Mouse (Mus musculus) limb, embryonic 12.5 days (tissue): ENCODE results near the gene Phlda1. TPM values are rescaled to one million over a fixed set of nuclear protein-coding genes. Genes with fewer than 3 reads are reported as not detected.
A peak's percentile ranks its signal among the peaks of the same experiment; 100 is the strongest.
"Not testable (repeated sequence)": the region's sequence is repeated elsewhere in the genome, so short reads cannot be mapped to it uniquely, and the experiment has no call there.

ENCODE experiments used
- ATAC-seq: fragments of 200-750 bp; cut with Nextera tagmentation; 2 replicates; pipeline ENCODE4 v1.8.0; 2017; ENCODE audit warnings: low read depth, moderate TSS enrichment; ENCODE audit not compliant: insufficient number of reproducible peaks, insufficient read depth, low FRiP score, low TSS enrichment
- H3K27ac ChIP-seq: fragments of 300-500 bp; sonication (generic); 2 replicates; pipeline ENCODE4 v1.5.1; 2016; ENCODE audit warnings: mild to moderate bottlenecking, moderate library complexity
- H3K27me3 ChIP-seq: fragments of 300-500 bp; sonication (generic); 2 replicates; pipeline ENCODE4 v1.6.1; 2016; ENCODE audit warnings: mild to moderate bottlenecking, moderate library complexity
- H3K36me3 ChIP-seq: fragments of 300-500 bp; sonication (generic); 2 replicates; pipeline ENCODE4 v1.6.1; 2016; ENCODE audit warnings: mild to moderate bottlenecking, moderate library complexity
- H3K4me1 ChIP-seq: fragments of 300-500 bp; sonication (generic); replicated peaks from 2 replicates; pipeline ENCODE4 v1.6.1; 2016
- H3K4me2 ChIP-seq: fragments of 300-500 bp; sonication (generic); 2 replicates; pipeline ENCODE4 v1.6.1; 2016; ENCODE audit warnings: mild to moderate bottlenecking, moderate library complexity
- H3K4me3 ChIP-seq: fragments of 300-500 bp; sonication (generic); replicated peaks from 2 replicates; pipeline ENCODE4 v1.5.1; 2016; ENCODE audit warnings: mild to moderate bottlenecking
- H3K9ac ChIP-seq: fragments of 300-500 bp; sonication (generic); replicated peaks from 2 replicates; pipeline ENCODE4 v1.6.1; 2016; ENCODE audit warnings: mild to moderate bottlenecking, moderate library complexity
- H3K9me3 ChIP-seq: fragments of 300-500 bp; sonication (generic); 2 replicates; pipeline ENCODE4 v1.6.1; 2016; ENCODE audit warnings: mild to moderate bottlenecking, moderate library complexity
- WGBS: fragments of 180-500 bp; shearing (Covaris S2); methylation state at CpG from one replicate; pipeline ENCODE4 v1.1.7; 2016; 5-methylcytosine and 5-hydroxymethylcytosine counted together
- polyA plus RNA-seq: library from polyadenylated mRNA; unstranded; fragments of >200 nt; fragmentation: Nextera tagmentation; extraction: Ambion mirVana; gene quantifications from 2 replicates; pipeline ENCODE4 v1.2.1, GENCODE M21; 2016

Gene Phlda1
- polyA plus RNA-seq, 1 experiment from 2014 or later = 28.2 TPM

DNA sequence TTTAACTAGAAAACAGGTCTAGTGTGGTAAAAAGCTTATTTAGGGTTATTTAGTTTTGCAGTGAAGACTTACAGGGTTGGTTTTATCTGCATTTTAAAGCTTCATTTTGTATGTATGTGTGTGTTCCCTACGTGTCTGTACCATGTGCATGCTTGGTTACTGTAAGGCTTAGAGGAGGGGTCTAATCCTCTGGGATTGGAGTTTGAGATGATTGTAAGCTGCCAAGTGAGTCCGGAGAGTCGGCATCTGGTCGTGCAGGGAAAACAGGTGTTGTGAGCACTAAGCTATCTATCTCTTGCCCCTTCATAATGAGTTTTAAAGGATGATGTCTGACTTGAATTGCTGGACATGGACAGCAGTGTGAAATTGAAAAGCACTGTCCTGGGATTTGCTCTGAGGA, 29.8 kb upstream of the Phlda1 start:
- 52% methylated on average over 4 of the region's 4 CpGs for WGBS
- Histone ChIP-seq H3K4me2 (peak overlapping the region; percentile 0; the same call in 1 of the 2 replicates), H3K27me3 (no peaks in the 10 kb centered on the region), H3K27ac (no peak overlapping the region), H3K9ac (no peak overlapping the region), H3K9me3 (no peaks in the 10 kb centered on the region), H3K36me3 (peaks cover 22% of the 10 kb centered on the region), H3K4me3 (no peak overlapping the region), H3K4me1 (peaks cover 31% of the 10 kb centered on the region)
- ATAC-seq = no peak

DNA sequence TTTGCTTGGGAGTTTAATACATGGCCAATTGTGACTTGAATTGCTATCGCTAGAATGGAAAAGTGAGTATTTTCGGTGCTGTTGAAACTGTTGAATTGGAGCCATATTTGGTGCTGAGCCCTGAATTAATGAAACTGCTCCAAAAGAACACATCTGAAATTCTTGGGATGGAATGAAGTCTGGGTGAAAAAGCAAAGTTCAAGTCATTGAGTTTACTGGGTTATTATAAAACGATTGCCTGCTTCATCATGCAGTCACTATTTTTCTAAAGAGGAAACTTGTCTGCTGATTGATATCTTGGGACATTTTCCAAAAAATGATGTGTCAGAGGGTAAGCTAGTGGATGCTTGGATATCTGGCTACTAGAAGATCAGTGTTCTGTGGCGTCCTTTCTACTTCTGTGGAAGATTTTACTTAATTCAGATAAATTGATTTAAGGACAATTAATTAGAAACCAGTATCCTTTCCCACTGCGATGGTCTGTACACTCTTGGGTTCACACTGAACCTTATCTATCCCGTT, 29.0 kb upstream of the Phlda1 start:
- no peaks in the 10 kb centered on the region for H3K27me3 ChIP-seq
- no peaks in the 10 kb centered on the region for H3K9me3 ChIP-seq
- no peak for ATAC-seq
- H3K4me1 ChIP-seq = peaks cover 29% of the 10 kb centered on the region
- no peak overlapping the region for H3K27ac ChIP-seq
- peaks cover 29% of the 10 kb centered on the region for H3K36me3 ChIP-seq
- H3K4me3 ChIP-seq = no peak overlapping the region
- no peak overlapping the region for H3K4me2 ChIP-seq
- H3K9ac ChIP-seq = no peak overlapping the region
- WGBS = 88% methylated on average over 6 of the region's 6 CpGs

DNA sequence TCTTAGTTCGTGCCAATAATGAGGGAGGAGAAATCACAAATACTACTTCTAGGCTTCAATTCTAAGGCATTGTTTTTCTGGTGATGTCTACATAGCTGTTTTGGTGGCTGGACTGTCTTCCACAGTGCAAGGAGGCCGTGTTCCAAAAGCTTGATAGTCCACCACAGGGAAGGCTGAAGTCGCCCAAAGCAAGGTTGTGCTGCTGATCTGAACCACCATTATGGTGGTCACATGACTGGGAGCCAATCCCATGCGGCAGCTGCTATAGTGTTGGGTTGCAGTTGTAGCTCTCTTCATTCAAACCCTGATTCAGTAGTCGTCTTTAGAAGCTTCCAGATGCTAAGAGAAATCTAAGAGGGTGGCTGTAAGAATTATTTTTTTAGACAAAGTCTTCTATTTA, 26.5 kb upstream of the Phlda1 start:
- Histone ChIP-seq H3K27me3 (no peaks in the 10 kb centered on the region), H3K4me1 (peaks cover 18% of the 10 kb centered on the region), H3K4me2 (no peak overlapping the region), H3K9ac (no peak overlapping the region), H3K9me3 (no peaks in the 10 kb centered on the region), H3K36me3 (peaks cover 55% of the 10 kb centered on the region), H3K27ac (no peak overlapping the region), H3K4me3 (no peak overlapping the region)
- 81% methylated on average over 5 of the region's 5 CpGs for WGBS
- no peak for ATAC-seq

DNA sequence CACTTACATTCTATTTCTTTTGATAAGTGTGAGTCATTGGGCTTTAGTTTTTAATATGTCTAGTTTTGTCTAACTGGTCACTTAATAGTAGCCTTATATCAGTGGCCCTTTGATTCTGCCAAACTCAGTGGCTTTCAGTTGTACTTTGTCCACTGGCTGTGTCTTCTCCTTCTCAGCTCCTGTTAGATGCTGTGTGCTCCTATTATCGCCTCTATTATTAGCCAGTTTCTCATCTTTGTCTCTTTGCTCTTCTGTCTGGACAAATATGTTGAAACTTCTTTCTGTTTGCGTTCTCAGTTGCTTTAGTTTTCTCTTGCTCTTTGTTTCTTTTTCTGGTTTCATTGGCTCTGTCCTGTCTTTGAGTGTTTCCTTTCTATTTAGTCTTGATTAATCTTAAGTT, 23.4 kb upstream of the Phlda1 start:
- Histone ChIP-seq H3K36me3 (peaks cover 79% of the 10 kb centered on the region), H3K4me3 (no peak overlapping the region), H3K4me2 (no peak overlapping the region), H3K27ac (no peak overlapping the region), H3K9me3 (no peaks in the 10 kb centered on the region), H3K4me1 (0 out of 2 replicates have a peak, but pooled peaks cover 6% of the 10 kb centered on the region), H3K9ac (no peak overlapping the region), H3K27me3 (no peaks in the 10 kb centered on the region)
- 94% methylated on average over 2 of the region's 2 CpGs for WGBS
- no peak for ATAC-seq

DNA sequence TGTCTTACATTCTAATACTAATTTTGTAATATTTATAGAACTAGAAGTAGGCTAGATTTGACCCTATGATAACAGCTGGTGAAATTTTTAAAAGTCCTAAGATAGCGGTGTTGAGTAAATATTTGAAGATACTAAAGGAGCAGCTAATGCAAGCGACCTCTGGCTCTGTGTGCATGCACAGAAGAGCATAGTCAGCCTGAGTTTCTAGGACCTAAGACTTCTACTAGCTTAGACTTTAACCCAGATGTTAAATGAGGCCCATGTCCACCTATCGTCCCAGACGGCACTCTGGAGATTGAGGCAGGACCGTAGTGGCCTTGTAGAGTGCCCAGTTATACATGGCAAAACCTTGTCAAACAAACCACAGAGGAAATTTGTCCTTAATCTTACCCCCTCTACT, 22.0 kb upstream of the Phlda1 start:
- no peak for ATAC-seq
- 89% methylated on average over 5 of the region's 5 CpGs for WGBS
- H3K4me2 ChIP-seq = no peak overlapping the region
- 0 out of 2 replicates have a peak, but pooled peaks cover 6% of the 10 kb centered on the region for H3K4me1 ChIP-seq
- H3K9me3 ChIP-seq = no peaks in the 10 kb centered on the region
- H3K27me3 ChIP-seq = no peaks in the 10 kb centered on the region
- H3K36me3 ChIP-seq = peaks cover 86% of the 10 kb centered on the region
- H3K27ac ChIP-seq = no peak overlapping the region
- H3K9ac ChIP-seq = no peak overlapping the region
- H3K4me3 ChIP-seq = no peak overlapping the region

DNA sequence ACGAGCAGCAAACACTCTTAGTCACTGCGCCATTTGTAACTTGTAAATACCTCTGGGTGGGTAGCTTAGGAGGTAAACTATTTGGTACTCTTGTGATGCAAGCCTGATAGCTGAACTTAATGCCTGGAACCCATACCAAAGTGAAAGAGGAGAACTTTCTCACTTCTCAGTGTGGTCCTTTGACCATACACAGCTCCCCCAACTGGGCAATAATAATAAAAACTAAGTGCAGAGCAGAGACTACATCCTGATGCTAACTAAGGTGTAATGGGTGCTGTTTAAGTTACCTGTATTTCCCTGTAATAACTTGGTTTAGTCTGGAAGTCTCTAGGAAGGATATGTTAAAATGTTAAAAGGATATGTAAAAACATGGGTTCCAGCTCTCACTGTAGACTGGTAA, 17.3 kb upstream of the Phlda1 start:
- H3K27me3 ChIP-seq = no peaks in the 10 kb centered on the region
- H3K36me3 ChIP-seq = peaks cover 86% of the 10 kb centered on the region
- ATAC-seq = no peak
- no peak overlapping the region for H3K27ac ChIP-seq
- no peaks in the 10 kb centered on the region for H3K4me1 ChIP-seq
- no peak overlapping the region for H3K4me2 ChIP-seq
- 66% methylated on average over 2 of the region's 2 CpGs for WGBS
- no peaks in the 10 kb centered on the region for H3K9me3 ChIP-seq
- no peak overlapping the region for H3K4me3 ChIP-seq
- H3K9ac ChIP-seq = no peak overlapping the region

DNA sequence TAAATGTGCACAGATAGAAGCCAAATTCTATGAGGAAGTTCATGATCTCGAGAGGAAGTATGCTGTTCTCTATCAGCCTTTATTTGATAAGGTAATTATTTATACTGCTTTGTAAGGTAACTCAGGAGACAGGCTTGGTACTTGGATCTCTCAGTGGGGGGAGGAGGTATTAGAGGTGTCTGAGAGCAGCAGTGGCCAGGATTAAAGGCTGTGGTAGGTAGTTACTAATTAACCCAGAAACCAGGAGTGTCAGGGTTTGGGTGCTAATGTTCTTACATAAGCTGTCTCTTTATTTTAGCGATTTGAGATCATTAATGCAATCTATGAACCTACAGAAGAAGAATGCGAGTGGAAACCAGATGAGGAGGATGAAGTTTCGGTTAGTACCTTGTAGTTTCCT, 16.0 kb upstream of the Phlda1 start:
- 95% methylated on average over 4 of the region's 4 CpGs for WGBS
- H3K27me3 ChIP-seq, H3K4me2 ChIP-seq, H3K9ac ChIP-seq, H3K4me1 ChIP-seq, H3K4me3 ChIP-seq, H3K9me3 ChIP-seq, ATAC-seq, H3K27ac ChIP-seq: not testable (repeated sequence)
- peaks cover 84% of the 10 kb centered on the region for H3K36me3 ChIP-seq

DNA sequence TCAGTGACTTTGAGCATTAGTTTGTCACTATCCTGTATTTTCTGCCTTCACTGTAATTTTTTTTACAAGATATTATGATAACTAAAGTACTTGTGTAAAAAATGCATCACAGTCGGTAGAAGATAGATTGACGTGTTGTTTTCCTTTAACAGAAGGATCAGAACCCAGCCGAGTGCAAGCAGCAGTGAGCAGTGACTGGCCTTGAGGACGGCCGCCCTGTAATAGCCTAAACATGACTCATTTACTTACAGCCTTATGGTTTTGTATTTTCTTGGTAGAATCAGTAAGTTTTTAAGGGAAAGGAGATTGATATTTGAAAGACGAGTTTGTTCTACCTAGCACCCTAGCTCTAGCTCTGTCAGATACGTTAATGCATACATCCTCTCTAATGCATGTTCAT, 10.2 kb upstream of the Phlda1 start:
- H3K4me2 ChIP-seq = no peak overlapping the region
- no peaks in the 10 kb centered on the region for H3K4me1 ChIP-seq
- H3K9ac ChIP-seq = no peak overlapping the region
- H3K27ac ChIP-seq = no peak overlapping the region
- H3K36me3 ChIP-seq = peaks cover 66% of the 10 kb centered on the region
- no peaks in the 10 kb centered on the region for H3K27me3 ChIP-seq
- H3K9me3 ChIP-seq = no peaks in the 10 kb centered on the region
- WGBS = 91% methylated on average over 7 of the region's 7 CpGs
- no peak for ATAC-seq
- H3K4me3 ChIP-seq = no peak overlapping the region

DNA sequence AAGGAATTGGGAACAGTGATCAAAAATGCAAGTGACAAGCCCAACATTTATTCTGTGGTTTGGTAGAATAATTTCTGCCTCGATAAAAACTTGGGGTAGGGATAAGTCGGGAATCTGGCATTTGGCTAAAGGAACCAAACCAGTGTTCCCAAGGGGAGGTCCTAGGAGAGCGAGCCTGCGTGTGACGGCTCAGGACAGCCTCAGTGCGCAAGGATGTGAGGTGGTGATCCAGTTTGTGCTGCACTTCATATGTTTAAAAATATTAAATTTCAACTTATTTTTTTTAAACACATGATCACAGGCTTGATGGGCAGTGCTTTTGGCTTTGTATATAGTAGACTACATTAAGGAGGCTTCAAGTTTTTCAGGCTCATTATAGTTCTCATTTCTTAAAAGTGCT, 6.2 kb upstream of the Phlda1 start:
- peaks cover 35% of the 10 kb centered on the region for H3K36me3 ChIP-seq
- H3K4me1 ChIP-seq = peaks cover 16% of the 10 kb centered on the region
- H3K9me3 ChIP-seq = no peaks in the 10 kb centered on the region
- H3K4me2 ChIP-seq = no peak overlapping the region
- H3K27ac ChIP-seq = no peak overlapping the region
- no peak overlapping the region for H3K9ac ChIP-seq
- H3K27me3 ChIP-seq = no peaks in the 10 kb centered on the region
- ATAC-seq = no peak
- no peak overlapping the region for H3K4me3 ChIP-seq
- WGBS = 71% methylated on average over 6 of the region's 6 CpGs

DNA sequence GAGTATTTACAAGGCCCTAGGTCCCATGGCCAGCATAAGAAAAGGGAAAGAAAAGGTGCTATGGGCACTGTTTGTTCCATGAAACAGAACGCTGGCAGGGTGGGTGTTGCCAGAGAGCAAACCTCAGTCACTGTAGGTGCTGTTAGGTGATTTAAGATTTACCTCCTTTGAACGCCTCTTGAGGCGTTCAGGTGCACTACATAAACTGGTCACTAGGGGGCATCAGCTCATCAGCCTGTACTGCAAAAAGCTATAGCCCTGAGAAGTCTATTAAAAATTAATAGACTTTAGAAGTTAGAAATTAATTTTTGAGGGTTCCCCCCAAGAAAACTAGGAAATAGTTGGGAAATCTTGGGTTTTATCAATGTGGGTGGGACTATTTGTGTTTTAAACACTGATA, 3.0 kb upstream of the Phlda1 start:
- no peak overlapping the region for H3K27ac ChIP-seq

DNA sequence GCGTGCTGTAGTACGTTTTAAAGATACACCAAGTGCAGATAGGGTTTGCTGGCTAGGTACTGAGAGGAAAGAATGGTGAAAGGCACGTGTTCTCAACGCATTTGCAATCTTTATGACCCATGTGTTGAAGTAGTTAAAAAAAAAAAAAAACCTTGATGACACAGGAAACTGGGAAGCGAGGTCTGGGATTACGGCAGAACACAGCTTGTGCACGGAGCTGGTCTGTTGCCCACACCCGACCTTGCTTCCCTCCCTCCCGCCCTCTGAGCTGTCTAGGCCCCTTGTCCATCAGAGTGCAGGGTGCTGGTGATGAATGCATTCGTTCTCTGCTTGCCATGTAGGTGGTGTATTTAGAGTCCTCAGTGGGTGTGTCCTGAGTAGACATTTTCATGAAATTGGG, 2.4 kb upstream of the Phlda1 start:
- Histone ChIP-seq H3K27me3 (no peaks in the 10 kb centered on the region), H3K9ac (no peak overlapping the region), H3K36me3 (peaks cover 1% of the 10 kb centered on the region; the same call in 1 of the 2 replicates), H3K27ac (no peak overlapping the region), H3K4me2 (no peak overlapping the region), H3K4me1 (peaks cover 30% of the 10 kb centered on the region), H3K4me3 (no peak overlapping the region), H3K9me3 (no peaks in the 10 kb centered on the region)
- WGBS = 17% methylated on average over 10 of the region's 10 CpGs
- ATAC-seq = no peak

More for the DNA sequence above, 3.0 kb upstream of the Phlda1 start:
- ATAC-seq = no peak
- Histone ChIP-seq H3K9ac (no peak overlapping the region), H3K4me2 (no peak overlapping the region), H3K4me3 (no peak overlapping the region), H3K9me3 (no peaks in the 10 kb centered on the region), H3K36me3 (peaks cover 8% of the 10 kb centered on the region), H3K4me1 (peaks cover 26% of the 10 kb centered on the region), H3K27me3 (no peaks in the 10 kb centered on the region)
- 0% methylated on average over 3 of the region's 3 CpGs for WGBS

DNA sequence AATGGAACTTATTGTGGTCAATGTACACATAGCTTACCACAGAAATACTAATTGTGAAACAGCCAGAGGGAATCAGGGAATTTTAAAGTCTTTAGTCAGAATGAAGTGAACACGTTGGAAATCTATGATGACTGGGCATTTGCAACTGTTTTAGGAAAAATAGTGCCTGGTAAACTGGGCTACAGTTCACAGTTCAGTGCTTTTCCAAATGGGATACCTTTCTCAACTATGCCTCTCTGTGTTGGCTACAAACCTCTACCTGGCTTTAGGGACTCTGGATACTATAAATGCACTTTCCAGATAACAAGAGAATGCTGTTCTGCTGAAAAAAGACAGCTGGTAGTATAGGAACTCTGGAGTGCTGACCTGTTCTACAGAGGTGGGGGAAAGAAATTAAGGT, 1.5 kb upstream of the Phlda1 start:
- Histone ChIP-seq H3K36me3 (no peaks in the 10 kb centered on the region), H3K4me1 (peaks cover 39% of the 10 kb centered on the region)
- no peak for ATAC-seq

More for the DNA sequence above, 1.5 kb upstream of the Phlda1 start:
- Histone ChIP-seq H3K9ac (no peak overlapping the region), H3K4me3 (no peak overlapping the region), H3K27me3 (no peaks in the 10 kb centered on the region), H3K9me3 (no peaks in the 10 kb centered on the region), H3K27ac (no peak overlapping the region), H3K4me2 (no peak overlapping the region)
- WGBS = 60% methylated on average over 1 of the region's 1 CpGs
